Mouse (Mus musculus): ENCODE data around the gene Tmem88b.
"Not testable (repeated sequence)": the region's sequence is repeated elsewhere in the genome, so short reads cannot be mapped to it uniquely, and the experiment has no call there.

The Tmem88b gene

GRCm38 (mm10) chr4:155760613-155761355 lies 24.9 kb downstream of the Tmem88b start, which contains the start of gene Atad3a:
Gene Atad3a (minus strand): TSS chr4:155761093.
- peak; percentile 96 for DNase-seq (ENCODE audit: low spot score in 2 of 2)

DNA sequence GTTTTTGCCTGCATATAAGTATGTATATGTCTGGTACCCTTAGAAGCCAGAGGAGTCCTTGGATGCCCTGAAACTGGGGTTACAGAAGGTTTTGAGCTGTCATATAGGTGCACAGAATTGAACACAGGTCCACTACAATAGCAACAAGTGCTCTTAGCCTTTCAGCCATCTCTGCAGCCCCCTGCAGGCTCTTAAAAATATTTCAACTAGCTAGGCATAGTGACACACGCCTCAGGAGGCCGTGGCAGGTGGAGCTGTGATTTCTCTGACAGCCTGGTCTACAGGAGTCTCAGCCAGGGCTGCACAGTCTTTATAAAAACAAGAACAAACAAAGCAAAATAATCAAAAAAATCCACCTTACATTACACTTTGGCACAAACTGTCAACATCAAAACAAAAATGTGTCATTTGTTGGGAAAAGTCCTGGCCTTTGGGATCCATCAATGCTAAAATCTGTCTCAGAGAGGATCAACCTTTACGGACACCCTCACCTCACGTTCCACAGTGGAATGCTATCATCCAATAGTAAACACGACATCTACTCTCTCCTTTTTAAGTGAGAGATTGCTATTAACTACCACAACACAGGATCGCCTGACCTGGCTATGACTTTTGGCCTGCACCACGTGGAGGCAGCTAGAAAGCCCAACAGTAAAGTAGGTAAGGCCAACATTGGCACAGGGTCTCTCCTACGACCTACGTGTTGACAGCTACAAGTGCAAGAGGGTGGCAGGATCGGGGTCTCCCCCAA lies 25.6 kb downstream of the Tmem88b start:
- no peak for DNase-seq (ENCODE audit: low spot score in 2 of 2)

DNA sequence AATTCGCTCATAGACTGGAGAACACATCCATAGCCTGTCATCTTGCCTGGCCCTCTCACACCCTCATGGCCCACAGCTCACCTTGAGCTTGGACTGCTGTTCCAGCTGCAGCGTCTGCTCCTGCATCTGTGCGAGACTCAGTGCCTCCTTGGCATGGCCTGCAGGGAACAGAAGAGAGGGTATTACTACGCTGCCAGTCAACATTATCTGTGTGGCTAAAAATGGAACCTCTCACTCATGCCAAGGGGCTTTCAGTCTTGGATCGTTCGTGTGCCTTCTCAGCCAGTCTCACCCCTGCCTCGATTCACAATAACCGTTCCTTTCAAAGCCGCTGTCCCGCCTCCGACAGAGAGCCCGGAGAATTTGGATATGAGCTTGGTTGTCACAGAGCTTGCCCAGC lies 28.7 kb downstream of the Tmem88b start:
- DNase-seq (ENCODE audit: low spot score in 2 of 2): peak in 1 of 2 experiments; percentile 21

GRCm38 (mm10) chr4:155746575-155747490 lies 38.8 kb downstream of the Tmem88b start:
- DNase-seq (ENCODE audit: low spot score in 2 of 2): no peak

DNA sequence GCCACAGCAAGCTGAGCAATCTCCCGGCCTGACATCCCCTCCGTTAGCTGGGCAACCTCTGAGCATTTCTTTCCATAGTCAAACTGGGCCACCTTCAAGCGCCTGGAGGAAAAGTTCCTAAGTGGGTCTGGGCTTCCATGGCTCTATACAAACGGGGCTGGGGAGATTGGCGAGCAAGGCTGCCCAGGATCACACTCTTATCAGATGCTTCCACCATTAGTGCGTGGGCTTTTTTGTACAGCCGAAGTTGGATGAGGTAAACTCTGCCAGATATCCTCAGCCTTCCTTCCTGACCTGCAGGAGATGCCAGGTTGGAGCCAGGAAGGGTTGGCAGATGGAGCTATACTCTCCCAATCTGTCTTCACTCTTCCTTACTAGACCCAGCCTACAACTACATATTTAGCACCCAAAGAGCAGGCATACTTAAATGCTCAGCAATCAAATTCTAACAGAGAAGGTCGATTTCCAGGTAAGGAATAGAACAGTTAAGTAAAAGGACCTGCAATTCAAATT lies 39.6 kb downstream of the Tmem88b start:
- DNase-seq (ENCODE audit: low spot score in 2 of 2): no peak

DNA sequence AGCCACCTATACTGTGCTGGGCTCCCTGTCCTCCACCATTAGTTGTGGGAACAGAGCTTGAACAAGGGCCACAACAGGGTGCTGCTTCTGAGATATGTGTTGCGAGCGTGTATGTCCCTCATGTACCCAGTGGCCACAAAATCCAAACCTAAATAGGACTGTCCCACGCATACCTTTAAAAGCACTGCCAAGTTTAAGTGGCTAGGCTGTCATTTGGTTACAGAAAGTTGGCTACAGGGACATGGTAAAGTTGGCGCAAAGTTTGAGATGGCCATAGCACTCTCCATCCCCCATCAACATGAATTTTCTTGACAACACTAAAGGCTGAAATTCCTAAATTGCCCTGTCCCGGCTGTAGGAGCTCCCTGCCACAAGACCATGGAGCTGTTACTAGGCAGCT lies 40.5 kb downstream of the Tmem88b start:
- no peak for DNase-seq (ENCODE audit: low spot score in 2 of 2)

DNA sequence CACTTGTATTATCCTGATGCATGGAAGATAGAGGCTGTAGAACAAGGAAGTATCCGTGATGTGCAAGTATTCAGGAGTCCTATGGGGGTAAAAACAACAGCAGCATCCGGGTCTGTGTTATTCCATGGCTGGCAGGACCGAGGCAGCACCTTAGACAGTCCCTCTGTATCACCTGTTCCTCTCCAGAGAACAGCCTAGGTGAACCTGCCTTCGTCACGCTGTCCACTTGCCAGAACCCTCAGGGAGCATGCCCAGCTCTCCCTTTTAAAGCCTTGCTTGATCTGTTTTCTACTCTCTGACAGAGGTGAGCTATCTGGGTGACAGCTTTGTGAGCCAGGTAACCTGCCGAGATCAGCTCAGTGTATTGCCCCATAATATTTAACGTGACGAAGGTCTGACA lies 41.2 kb downstream of the Tmem88b start:
- DNase-seq (ENCODE audit: low spot score in 2 of 2): no peak

- DNase-seq (ENCODE audit: low spot score in 2 of 2): no peak
Measured at GRCm38 (mm10) chr4:155742684-155743083, 43.0 kb downstream of the Tmem88b start.

DNA sequence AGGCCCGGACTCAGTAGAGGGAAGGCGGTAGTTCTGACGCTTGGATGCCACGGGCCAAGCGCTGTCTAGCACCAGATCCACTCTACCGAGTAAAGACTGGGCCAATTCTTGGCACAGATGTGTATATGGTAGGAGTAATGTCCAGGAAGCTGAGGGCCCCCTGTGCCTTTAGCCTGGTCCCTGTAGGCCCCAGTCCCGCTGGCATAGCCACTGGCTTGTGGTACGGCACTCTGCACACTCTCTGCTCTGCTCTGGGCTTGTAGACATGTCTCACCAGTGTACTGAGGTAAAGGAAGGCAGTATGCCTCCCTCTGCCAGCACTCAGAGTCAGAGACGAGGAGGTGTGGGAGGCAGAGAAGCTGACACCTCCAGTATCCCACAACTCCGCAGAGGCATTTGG lies 45.0 kb downstream of the Tmem88b start:
- DNase-seq (ENCODE audit: low spot score in 2 of 2): not testable (repeated sequence)

DNA sequence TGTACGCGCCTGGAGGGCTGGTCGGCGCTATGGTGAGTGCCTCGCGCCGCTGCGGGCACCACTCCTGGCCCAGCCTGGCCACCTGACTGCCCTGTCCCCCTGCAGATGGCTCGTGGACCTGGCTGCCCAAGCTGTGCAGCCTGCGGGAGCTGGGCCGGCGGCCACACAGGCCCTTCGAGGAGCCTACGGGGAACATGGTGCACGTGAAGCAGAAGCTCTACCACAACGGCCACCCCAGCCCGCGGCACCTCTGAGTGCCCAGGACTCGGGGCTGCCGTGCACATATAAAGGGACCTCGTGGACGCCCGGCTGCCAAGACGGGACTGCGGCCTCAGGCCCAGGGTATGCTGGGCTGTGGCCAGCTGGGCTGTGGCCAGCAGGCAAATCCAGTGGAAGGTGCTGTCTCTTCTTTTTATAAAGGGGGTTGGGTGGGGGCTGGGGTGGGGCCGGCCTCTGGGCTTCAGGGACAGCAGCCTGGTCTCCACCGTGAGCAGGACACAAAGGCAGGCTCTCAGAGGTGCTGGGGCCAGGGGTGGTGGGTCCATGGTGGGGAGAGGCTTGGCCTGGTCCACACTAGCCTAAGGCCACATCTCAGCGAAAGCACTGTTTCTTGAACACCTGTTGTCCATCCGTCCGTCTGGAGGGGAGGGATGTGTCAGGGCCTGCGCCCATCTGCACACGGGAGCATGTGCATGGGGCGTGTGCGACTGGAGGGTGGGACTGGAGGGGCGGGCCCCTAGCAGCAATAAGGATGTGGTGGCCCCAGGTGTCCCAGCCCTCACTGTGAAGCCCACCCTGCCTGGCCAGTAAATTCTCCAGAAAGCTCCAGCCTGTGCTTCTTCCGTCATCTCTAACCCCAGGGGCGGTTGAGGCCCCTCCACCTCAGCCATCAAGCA lies 45.7 kb downstream of the Tmem88b start:
- DNase-seq (ENCODE audit: low spot score in 2 of 2): peak in 1 of 2 experiments; percentile 11

DNA sequence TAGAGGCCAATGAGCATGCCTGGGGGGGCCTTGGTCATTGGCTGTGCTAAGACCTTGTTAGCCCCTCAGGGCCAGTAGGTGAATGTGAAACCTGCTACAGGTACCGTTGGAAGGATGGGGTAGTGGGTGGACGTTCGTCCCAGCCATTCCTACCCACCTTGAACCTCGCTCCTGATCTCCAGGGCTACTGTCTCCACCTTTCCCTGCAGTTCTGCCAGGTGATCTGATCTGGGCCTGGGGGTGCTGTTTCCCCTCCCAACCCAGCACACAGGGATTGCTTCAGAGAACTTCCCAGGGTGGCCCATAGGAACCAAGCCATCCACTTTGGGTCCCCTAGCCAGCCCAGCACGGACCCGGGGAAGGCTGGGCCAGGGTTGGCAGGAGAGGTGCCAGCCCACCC lies 46.5 kb downstream of the Tmem88b start:
- no peak for DNase-seq (ENCODE audit: low spot score in 2 of 2)

GRCm38 (mm10) chr4:155738262-155738661 lies 47.4 kb downstream of the Tmem88b start:
- DNase-seq (ENCODE audit: low spot score in 2 of 2): no peak

DNA sequence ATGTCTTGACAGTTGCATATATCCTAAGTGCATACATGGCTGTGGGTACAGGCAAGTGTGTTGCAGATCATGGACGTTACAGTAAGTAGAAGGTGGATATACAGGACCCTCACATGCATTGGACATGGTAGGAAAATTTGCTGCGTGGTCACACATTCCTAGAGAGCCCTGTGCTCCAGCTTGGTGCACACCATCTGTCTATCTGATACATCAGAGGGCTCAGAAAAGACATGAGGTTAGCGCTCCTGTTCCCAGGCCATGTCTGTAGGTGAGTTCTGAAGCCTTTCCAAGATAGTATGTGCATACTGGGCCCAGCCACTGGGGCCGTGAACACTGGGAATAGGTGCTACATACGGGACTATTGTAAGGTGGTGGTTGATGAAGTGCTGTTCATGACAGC lies 49.3 kb downstream of the Tmem88b start:
- DNase-seq (ENCODE audit: low spot score in 2 of 2): no peak

DNA sequence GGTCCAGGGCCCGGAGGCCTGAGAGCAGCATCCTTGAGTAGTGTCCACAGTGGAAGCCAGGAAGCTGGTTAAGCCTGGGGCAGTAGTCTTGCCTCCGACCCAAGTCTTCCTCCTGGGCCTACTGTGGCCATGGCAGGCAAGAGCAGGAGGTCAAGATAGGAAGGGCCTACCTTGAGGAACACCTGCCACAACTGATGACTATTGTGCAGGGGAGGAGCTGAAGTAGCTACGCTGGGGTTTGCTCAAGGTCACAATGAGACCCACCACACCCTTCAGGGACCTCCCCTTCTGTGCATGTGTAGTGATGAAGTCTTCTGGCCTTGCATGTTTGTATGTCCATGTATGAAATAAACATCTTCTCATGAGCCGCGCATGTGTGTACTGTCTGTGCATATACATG lies 49.9 kb downstream of the Tmem88b start:
- no peak for DNase-seq (ENCODE audit: low spot score in 2 of 2)

DNA sequence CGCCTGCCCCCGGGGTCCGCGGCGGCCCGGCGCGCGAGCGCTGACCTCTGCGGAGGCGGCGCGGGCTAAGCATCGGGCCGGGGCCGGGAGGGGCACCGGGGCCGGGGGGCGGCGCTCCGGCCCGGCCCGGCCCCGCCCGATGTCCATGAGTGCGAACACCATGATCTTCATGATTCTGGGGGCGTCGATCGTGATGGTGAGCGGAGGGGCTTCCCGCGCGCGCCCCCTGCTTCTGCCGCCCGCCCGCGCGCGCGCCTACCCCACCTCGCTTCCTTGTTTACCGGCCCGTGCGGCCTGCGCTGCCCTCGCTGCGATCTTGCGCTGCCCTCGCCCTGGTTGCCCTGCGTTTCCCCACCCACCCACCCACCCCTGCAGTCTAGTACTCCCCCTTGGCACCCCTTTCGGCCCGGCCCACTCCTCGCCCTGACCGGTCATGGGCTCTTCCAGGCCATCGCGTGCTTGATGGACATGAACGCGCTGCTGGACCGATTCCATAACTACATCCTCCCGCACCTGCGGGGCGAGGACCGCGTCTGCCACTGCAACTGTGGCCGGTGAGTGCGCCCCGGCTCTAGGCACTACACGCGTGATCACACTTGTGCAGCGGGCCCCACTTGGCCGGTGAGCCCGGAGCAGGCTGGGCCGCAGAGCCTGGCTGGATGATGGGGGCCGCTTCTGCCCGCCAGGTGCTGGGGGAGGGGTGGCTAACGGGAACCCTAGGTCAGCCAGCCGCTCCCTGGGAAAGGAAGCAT lies 50.5 kb downstream of the Tmem88b start:
- peak; percentile 32 to 65 for DNase-seq (ENCODE audit: low spot score in 2 of 2)

DNA sequence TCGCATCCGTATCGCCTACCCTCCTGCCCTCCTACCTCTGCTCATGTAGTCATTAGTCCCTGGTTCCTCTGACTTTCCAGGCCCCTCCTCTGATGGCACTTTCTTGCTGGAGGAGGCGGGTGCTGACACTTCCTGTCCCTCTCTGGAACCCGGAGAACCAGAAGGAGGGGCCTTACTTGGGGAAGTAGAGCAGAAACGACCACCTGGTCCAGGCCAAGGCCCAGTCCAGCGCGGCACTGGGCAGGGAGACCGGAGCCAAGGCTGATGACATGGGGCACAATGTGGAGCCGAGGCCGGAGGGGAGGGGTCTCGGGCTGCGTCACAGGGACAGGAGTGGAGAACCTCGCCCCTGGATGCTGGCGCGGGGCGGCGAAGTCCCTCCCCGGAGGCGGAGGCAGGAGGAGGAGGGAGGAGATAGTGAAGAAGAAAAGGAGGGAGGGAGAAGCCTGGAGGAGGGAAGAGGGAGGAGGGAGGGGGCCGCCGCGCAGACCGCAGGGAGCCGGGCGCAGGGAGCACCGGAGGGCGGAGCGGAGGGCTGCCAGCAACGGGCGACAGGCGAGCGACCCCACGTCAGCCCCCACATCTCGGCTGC lies 51.2 kb downstream of the Tmem88b start, which contains the start of gene Tmem240:
TSS of gene Tmem240 (plus strand) at position 451 of the 592 bp plus-strand sequence.
- peak; percentile 89 to 91 for DNase-seq (ENCODE audit: low spot score in 2 of 2)

DNA sequence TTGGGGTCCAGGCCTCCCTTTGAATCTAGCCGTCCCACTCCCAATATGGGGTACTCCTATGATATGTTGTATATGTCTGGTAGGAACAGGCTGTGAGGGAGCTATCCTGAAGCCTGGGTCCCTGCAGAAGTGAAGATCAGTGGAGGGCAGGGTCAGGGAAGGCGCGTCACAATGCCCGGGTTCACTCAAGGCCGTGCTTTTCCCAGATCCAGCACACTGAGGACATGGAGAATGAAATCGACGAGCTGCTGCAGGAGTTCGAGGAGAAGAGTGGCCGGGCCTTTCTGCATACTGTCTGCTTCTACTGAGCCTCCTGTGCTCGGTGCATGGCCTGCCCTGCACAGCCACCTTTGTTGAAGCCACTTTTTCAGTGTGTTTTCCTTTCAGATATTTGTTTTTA lies 52.4 kb downstream of the Tmem88b start:
- no peak for DNase-seq (ENCODE audit: low spot score in 2 of 2)

All from heart, adult 9 months (tissue).